Mouse (Mus musculus): ENCODE results near the gene Trmt1l. TPM values are rescaled to one million over a fixed set of nuclear protein-coding genes. Genes with fewer than 3 reads are reported as not detected.
A peak's percentile ranks its signal among the peaks of the same experiment; 100 is the strongest.
"Not testable (repeated sequence)": the region's sequence is repeated elsewhere in the genome, so short reads cannot be mapped to it uniquely, and the experiment has no call there.

Trmt1l gene
- polyA plus RNA-seq, 1 experiment from 2014 or later, result 39.6 TPM

DNA sequence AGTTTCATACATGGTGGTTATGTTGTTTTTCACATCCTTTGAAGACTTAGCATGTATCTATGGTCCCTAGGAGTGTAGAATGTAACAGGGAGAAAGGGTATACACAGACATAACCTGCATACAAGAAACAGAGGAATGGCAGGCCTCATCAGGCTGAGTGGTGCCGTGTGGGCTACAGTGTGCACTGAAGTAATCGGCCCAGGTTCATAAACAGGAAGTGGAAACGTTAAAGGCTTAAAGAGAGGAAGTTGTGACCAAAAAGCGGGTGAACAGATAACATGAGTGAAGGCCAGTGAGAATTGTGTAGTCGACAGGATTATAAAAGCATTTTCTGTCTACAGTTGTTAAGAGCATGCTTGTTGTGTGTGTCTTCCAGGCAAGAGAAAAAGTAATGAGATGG lies 28.7 kb downstream of the Trmt1l start:
- no peaks in the 10 kb centered on the region for H3K27me3 ChIP-seq
- no peak overlapping the region for H3K27ac ChIP-seq
- 66% methylated on average over 5 of the region's 5 CpGs for WGBS
- H3K4me2 ChIP-seq, result no peak overlapping the region
- no peaks in the 10 kb centered on the region for H3K9me3 ChIP-seq (replicated peaks)
- no peak overlapping the region for H3K4me3 ChIP-seq
- H3K9ac ChIP-seq, result no peak overlapping the region
- ATAC-seq (replicated peaks; ENCODE audit: insufficient number of reproducible peaks, insufficient read depth, low FRiP score, low read depth), result no peak
- peaks cover 58% of the 10 kb centered on the region for H3K36me3 ChIP-seq
- H3K4me1 ChIP-seq (replicated peaks), result no peaks in the 10 kb centered on the region

DNA sequence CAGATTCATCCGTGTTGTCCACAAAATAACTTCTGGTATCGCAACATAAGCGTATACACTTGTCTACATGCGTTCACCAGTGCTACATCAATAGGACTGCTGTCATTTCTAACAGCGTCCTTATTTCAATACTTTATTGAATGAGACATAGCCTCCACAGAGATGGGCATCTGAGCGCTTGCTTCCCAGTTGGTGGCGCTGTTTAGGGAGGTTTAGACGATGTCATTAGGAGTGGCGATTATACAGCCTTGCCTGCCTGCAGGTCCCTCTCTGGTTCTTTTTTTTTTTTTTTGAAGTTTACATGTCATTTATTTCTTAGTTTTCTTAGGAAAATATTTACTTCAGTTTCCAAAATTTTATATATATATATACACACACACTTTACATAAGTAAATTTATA lies 32.9 kb downstream of the Trmt1l start:
- ATAC-seq (replicated peaks; ENCODE audit: insufficient number of reproducible peaks, insufficient read depth, low FRiP score, low read depth), result no peak
- Histone ChIP-seq H3K4me3 (no peak overlapping the region), H3K4me2 (no peak overlapping the region), H3K4me1 (replicated peaks) (peaks cover 4% of the 10 kb centered on the region), H3K9me3 (replicated peaks) (no peaks in the 10 kb centered on the region), H3K9ac (no peak overlapping the region), H3K36me3 (peaks cover 35% of the 10 kb centered on the region), H3K27me3 (no peaks in the 10 kb centered on the region), H3K27ac (no peak overlapping the region)
- 78% methylated on average over 9 of the region's 9 CpGs for WGBS

GRCm38 (mm10) chr1:151464914-151465313 lies 36.6 kb downstream of the Trmt1l start:
- H3K27me3 ChIP-seq, result no peaks in the 10 kb centered on the region
- H3K4me2 ChIP-seq, result no peak overlapping the region
- no peak overlapping the region for H3K9ac ChIP-seq
- no peak for ATAC-seq (replicated peaks; ENCODE audit: insufficient number of reproducible peaks, insufficient read depth, low FRiP score, low read depth)
- peaks cover 18% of the 10 kb centered on the region for H3K36me3 ChIP-seq
- 25% methylated on average over 4 of the region's 4 CpGs for WGBS
- H3K4me3 ChIP-seq, result no peak overlapping the region
- H3K27ac ChIP-seq, result peak overlapping the region; percentile 22; the same call in 1 of the 2 replicates
- H3K9me3 ChIP-seq (replicated peaks), result no peaks in the 10 kb centered on the region
- peaks cover 4% of the 10 kb centered on the region for H3K4me1 ChIP-seq (replicated peaks)

DNA sequence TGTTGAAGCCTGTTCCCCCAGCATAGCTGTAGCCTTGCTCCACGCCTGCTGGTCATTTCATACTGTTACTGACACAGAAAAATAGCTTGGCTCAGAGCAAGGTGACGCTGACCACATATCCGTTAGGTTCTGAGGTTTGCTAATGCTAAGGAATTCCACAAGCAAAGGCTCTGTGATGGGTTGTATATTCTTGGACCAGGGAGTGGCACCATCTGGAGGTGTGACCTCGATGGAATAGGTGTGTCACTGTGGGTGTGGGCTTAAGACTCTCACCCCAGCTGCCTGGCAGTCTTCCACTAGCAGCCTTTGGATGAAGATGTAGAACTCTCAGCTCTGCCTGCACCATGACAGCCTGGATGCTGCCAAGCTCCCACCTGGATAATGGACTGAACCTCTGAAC lies 38.2 kb downstream of the Trmt1l start:
- ATAC-seq (replicated peaks; ENCODE audit: insufficient number of reproducible peaks, insufficient read depth, low FRiP score, low read depth), result no peak
- Histone ChIP-seq H3K36me3 (peaks cover 23% of the 10 kb centered on the region), H3K4me2 (no peak overlapping the region), H3K9ac (no peak overlapping the region), H3K9me3 (replicated peaks) (no peaks in the 10 kb centered on the region), H3K27me3 (no peaks in the 10 kb centered on the region), H3K27ac (no peak overlapping the region), H3K4me1 (replicated peaks) (peaks cover 4% of the 10 kb centered on the region), H3K4me3 (no peak overlapping the region)
- WGBS, result 84% methylated on average over 4 of the region's 4 CpGs

DNA sequence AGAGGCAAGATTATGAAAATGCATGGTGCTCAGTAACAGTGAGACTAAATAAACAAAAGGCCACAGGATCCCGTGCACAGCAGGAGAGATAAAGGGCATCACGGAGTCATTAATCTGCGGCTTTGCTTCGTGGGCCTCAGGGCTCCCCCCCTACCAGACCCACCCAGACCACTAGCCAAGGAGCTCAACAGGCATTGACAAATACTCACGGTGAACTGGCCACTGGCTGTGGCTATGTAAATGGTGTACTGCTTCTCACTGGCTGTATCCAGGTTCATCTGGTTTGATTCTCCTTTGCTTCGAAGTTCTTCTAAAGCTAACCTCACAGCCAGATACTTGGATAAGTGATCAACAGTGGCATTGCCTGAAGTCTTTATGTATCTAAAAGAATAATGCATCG lies 43.1 kb downstream of the Trmt1l start:
- Histone ChIP-seq H3K27ac (no peak overlapping the region), H3K4me1 (replicated peaks) (no peaks in the 10 kb centered on the region), H3K36me3 (peaks cover 61% of the 10 kb centered on the region), H3K9ac (no peak overlapping the region), H3K9me3 (replicated peaks) (no peaks in the 10 kb centered on the region), H3K4me3 (no peak overlapping the region), H3K27me3 (no peaks in the 10 kb centered on the region), H3K4me2 (no peak overlapping the region)
- no peak for ATAC-seq (replicated peaks; ENCODE audit: insufficient number of reproducible peaks, insufficient read depth, low FRiP score, low read depth)
- WGBS, result 70% methylated on average over 7 of the region's 7 CpGs

DNA sequence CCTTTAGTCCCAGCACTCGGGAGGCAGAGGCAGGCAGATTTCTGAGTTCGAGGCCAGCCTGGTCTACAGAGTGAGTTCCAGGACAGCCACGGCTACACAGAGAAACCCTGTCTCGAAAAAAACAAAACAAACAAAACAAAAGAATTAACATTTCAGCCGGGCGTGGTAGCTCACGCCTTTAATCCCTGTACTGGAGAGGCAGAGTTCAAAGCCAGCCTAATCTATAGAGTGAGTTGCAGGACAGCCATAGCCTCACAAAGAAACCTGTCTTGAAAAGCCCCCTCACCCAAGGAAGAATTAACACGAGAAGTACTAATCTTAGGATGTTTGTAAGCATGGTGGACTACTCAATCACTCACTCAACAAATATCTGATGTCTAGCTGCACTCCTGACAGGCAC lies 44.0 kb downstream of the Trmt1l start:
- H3K9ac ChIP-seq; ATAC-seq (replicated peaks; ENCODE audit: insufficient number of reproducible peaks, insufficient read depth, low FRiP score, low read depth); H3K27ac ChIP-seq; H3K4me3 ChIP-seq; H3K4me1 ChIP-seq (replicated peaks); H3K4me2 ChIP-seq; H3K9me3 ChIP-seq (replicated peaks); H3K27me3 ChIP-seq: not testable (repeated sequence)
- H3K36me3 ChIP-seq, result peaks cover 64% of the 10 kb centered on the region
- 95% methylated on average over 8 of the region's 8 CpGs for WGBS

DNA sequence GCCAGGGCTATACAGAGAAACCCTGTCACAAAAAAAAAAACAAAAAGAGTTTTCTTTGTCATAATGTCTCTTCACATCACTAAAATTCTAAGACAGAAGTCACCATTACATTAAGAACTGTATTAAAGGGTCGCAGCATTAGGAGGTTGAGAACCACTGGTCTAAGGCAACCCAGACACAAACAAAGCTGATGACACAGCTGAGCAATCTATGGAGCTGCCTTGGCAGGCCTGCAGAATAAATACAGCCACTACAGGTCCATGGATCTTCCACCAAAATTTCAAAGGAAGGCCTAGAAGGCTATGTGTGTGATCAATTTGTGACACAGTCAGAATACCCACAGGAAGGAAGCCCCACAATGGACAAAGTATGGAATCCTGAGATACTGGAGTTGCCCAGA lies 54.2 kb downstream of the Trmt1l start:
- Histone ChIP-seq H3K4me2 (no peak overlapping the region), H3K27ac (no peak overlapping the region), H3K36me3 (peaks cover 6% of the 10 kb centered on the region), H3K9me3 (replicated peaks) (no peaks in the 10 kb centered on the region), H3K4me3 (no peak overlapping the region), H3K27me3 (no peaks in the 10 kb centered on the region), H3K4me1 (replicated peaks) (peaks cover 4% of the 10 kb centered on the region), H3K9ac (no peak overlapping the region)
- ATAC-seq (replicated peaks; ENCODE audit: insufficient number of reproducible peaks, insufficient read depth, low FRiP score, low read depth), result no peak
- WGBS, result 95% methylated on average over 1 of the region's 1 CpGs

DNA sequence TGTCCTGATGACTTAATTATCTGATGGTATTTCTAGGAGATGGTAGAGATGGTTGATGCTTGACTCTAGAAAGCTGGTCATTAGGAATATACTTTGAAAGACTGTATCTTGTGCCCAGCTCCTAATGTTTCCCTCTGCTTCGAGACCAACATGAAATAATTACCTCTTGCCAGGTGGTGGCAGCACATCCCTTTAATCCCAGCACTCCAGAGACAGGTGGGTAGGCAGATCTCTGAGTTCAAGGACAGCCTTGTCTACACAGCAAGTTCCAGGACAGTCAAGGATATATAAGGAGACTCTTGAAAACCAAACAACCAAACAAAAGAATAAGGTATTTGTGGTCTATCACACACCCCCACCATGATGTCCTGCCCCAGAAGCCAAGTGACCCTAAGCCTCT lies 55.2 kb downstream of the Trmt1l start:
- no peak for ATAC-seq (replicated peaks; ENCODE audit: insufficient number of reproducible peaks, insufficient read depth, low FRiP score, low read depth)
- no peak overlapping the region for H3K4me2 ChIP-seq
- no peak overlapping the region for H3K27ac ChIP-seq
- H3K9ac ChIP-seq, result no peak overlapping the region
- peaks cover 3% of the 10 kb centered on the region; the same call in 1 of the 2 replicates for H3K36me3 ChIP-seq
- H3K4me1 ChIP-seq (replicated peaks), result peaks cover 4% of the 10 kb centered on the region
- 48% methylated on average over 1 of the region's 1 CpGs for WGBS
- H3K27me3 ChIP-seq, result no peaks in the 10 kb centered on the region
- no peaks in the 10 kb centered on the region for H3K9me3 ChIP-seq (replicated peaks)
- H3K4me3 ChIP-seq, result no peak overlapping the region

DNA sequence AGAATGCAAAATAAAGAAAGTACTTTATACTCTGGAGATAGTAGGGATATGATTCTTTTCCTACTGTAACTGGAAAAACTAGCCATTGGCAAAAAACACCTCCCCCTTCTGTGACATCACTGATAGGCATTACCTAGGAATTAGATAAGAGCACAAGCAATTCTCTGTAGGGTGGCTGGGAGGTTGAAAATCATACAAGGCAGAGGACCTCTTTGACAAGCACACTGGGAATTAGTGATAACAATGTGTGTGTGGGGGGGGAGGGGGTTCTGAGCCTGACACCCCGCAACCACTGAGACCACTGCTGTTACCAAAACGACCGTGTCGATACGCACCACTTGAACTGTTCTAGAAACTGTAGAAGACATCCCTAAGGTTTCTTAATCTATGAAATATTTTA lies 56.4 kb downstream of the Trmt1l start:
- Histone ChIP-seq H3K4me3 (no peak overlapping the region), H3K9ac (no peak overlapping the region), H3K27me3 (no peaks in the 10 kb centered on the region), H3K27ac (no peak overlapping the region), H3K36me3 (peaks cover 3% of the 10 kb centered on the region; the same call in 1 of the 2 replicates), H3K9me3 (replicated peaks) (no peaks in the 10 kb centered on the region), H3K4me2 (no peak overlapping the region), H3K4me1 (replicated peaks) (peaks cover 11% of the 10 kb centered on the region)
- WGBS, result 51% methylated on average over 5 of the region's 5 CpGs
- no peak for ATAC-seq (replicated peaks; ENCODE audit: insufficient number of reproducible peaks, insufficient read depth, low FRiP score, low read depth)

- Histone ChIP-seq H3K36me3 (no peaks in the 10 kb centered on the region), H3K9ac (no peak overlapping the region), H3K27ac (no peak overlapping the region), H3K27me3 (no peaks in the 10 kb centered on the region), H3K4me3 (no peak overlapping the region), H3K4me2 (no peak overlapping the region), H3K4me1 (replicated peaks) (peaks cover 27% of the 10 kb centered on the region), H3K9me3 (replicated peaks) (no peaks in the 10 kb centered on the region)
- no peak for ATAC-seq (replicated peaks; ENCODE audit: insufficient number of reproducible peaks, insufficient read depth, low FRiP score, low read depth)
- 57% methylated on average over 6 of the region's 6 CpGs for WGBS
Observed at GRCm38 (mm10) chr1:151489806-151490205, 61.5 kb downstream of the Trmt1l start.

- Histone ChIP-seq H3K27ac (no peak overlapping the region), H3K36me3 (no peaks in the 10 kb centered on the region), H3K27me3 (no peaks in the 10 kb centered on the region), H3K9ac (no peak overlapping the region), H3K9me3 (replicated peaks) (no peaks in the 10 kb centered on the region), H3K4me1 (replicated peaks) (peaks cover 47% of the 10 kb centered on the region), H3K4me3 (no peak overlapping the region), H3K4me2 (no peak overlapping the region)
- no peak for ATAC-seq (replicated peaks; ENCODE audit: insufficient number of reproducible peaks, insufficient read depth, low FRiP score, low read depth)
- 34% methylated on average over 1 of the region's 1 CpGs for WGBS
Observed at GRCm38 (mm10) chr1:151492419-151492818, 64.1 kb downstream of the Trmt1l start.

DNA sequence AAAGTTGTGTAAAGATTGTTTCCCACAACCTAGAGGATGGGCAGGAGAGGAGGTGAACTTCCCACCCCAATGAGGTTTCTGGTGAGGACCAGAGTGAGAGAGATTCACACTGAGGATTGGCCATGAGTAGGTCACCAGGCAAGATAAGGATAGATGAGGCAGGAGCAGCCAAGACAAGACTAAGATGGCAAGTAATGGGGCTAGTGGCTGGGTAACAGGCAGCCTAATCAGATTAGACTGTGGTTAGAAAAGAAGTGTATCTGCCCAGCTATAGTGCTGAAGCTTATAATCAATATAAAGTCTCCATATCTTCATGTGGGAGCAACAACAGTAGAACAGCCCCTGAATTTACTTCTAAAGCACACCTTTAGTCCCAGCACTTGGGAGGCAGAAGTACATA lies 65.5 kb downstream of the Trmt1l start:
- no peak for ATAC-seq (replicated peaks; ENCODE audit: insufficient number of reproducible peaks, insufficient read depth, low FRiP score, low read depth)
- H3K4me1 ChIP-seq (replicated peaks), result peaks cover 55% of the 10 kb centered on the region
- H3K27ac ChIP-seq, result no peak overlapping the region
- H3K4me3 ChIP-seq, result no peak overlapping the region
- H3K27me3 ChIP-seq, result no peaks in the 10 kb centered on the region
- no peaks in the 10 kb centered on the region for H3K36me3 ChIP-seq
- no peak overlapping the region for H3K9ac ChIP-seq
- no peak overlapping the region for H3K4me2 ChIP-seq
- H3K9me3 ChIP-seq (replicated peaks), result no peaks in the 10 kb centered on the region
